Mouse (Mus musculus): ENCODE results near the gene Xcl1. TPM values are rescaled to one million over a fixed set of nuclear protein-coding genes. Genes with fewer than 3 reads are reported as not detected.
"Not testable (repeated sequence)": the region's sequence is repeated elsewhere in the genome, so short reads cannot be mapped to it uniquely, and the experiment has no call there.

Gene Xcl1
- not detected for total RNA-seq (2018; cell fraction: chromatin; rRNA removed)
- total RNA-seq (2018; cell fraction: cytosol; rRNA removed) = under 1 TPM in 2 of 26 experiments, not detected in 24; 0.38 to 0.43 TPM
- not detected for total RNA-seq (2018; cell fraction: nucleus; rRNA removed)
- polyA plus RNA-seq (2018) = not detected in 3 replicates

DNA sequence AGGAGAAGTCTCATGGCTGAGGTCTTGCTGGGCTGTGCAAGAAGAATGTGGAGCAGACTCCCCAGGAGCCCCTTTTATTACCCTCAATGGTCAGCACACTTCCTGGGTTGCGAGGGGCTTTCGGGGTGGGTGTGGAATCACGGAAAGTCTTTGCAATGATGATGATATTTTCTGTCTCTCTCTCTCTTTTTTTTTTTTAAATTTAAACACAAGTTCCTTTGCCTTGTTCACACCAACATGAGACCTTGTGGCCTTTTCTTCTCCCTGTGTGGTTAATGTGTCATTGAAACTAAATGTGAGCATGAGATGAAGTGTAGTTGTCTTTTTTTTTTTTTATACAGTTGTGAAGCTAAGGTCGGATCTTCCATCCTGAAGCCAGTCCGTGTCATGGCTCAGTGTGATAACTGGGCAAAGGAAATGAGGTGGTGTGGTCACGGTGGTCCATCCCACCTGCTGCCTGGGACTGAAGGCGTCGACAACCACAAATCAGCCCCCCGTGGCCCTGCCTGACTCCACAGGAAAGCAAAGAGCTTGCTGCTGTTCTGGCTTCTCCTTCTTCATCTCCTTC lies at the start of gene Xcl1:
TSS of gene Xcl1 (minus strand) at position 51 of the 568 bp plus-strand sequence.
- H3K36me3 ChIP-seq (ENCODE audit: inconsistent target) = no peaks in the 10 kb centered on the region
- H3K27ac ChIP-seq = no peak within 1 kb of the TSS
- 48% methylated on average over 9 of the region's 9 CpGs for WGBS (ENCODE audit: missing documents)
- no peaks in the 10 kb centered on the region for H3K79me2 ChIP-seq (ENCODE audit: inconsistent target)
- no peak within 1 kb of the TSS for H3K4me3 ChIP-seq (ENCODE audit: inconsistent target)

- not testable (repeated sequence) for H3K36me3 ChIP-seq (ENCODE audit: inconsistent target); H3K79me2 ChIP-seq (ENCODE audit: inconsistent target); H3K27ac ChIP-seq; H3K4me3 ChIP-seq (ENCODE audit: inconsistent target)
- 100% methylated on average over 6 of the region's 10 CpGs for WGBS (ENCODE audit: missing documents)
Measured at GRCm38 (mm10) chr1:164984681-164985080, 49.4 kb upstream of the Xcl1 start.

DNA sequence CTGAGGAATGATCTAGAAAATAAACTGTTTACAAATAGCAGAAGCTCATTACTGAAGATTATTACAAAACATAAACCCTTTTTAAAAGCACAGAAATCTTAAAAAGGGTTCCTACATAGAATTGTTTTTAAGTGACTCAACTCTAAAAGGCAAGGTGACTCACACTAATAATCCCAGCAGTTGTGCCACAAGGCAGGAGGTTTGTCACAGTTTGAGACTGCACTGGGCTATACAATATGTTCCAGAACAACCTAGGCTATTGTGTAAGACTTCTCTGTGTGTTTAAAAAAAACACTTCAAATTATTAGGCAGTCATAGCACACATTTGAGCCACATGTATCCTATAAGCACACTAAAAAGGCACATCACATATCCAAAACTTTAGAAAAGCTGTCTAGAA lies 42.0 kb upstream of the Xcl1 start:
- no peak overlapping the region for H3K4me3 ChIP-seq (ENCODE audit: inconsistent target)
- H3K27ac ChIP-seq = no peak overlapping the region
- no peaks in the 10 kb centered on the region for H3K79me2 ChIP-seq (ENCODE audit: inconsistent target)
- no peaks in the 10 kb centered on the region for H3K36me3 ChIP-seq (ENCODE audit: inconsistent target)

- 31% methylated on average over 7 of the region's 7 CpGs for WGBS (ENCODE audit: missing documents)
- no peak overlapping the region for H3K27ac ChIP-seq
- H3K36me3 ChIP-seq (ENCODE audit: inconsistent target) = no peaks in the 10 kb centered on the region
- no peak overlapping the region for H3K4me3 ChIP-seq (ENCODE audit: inconsistent target)
- H3K79me2 ChIP-seq (ENCODE audit: inconsistent target) = no peaks in the 10 kb centered on the region
Measured at GRCm38 (mm10) chr1:164975729-164976128, 40.4 kb upstream of the Xcl1 start.

GRCm38 (mm10) chr1:164975276-164975675 lies 39.9 kb upstream of the Xcl1 start:
- Histone ChIP-seq H3K79me2 (ENCODE audit: inconsistent target) (no peaks in the 10 kb centered on the region), H3K36me3 (ENCODE audit: inconsistent target) (no peaks in the 10 kb centered on the region)
- WGBS (ENCODE audit: missing documents) = 12% methylated on average over 3 of the region's 3 CpGs

GRCm38 (mm10) chr1:164973790-164974189 lies 38.5 kb upstream of the Xcl1 start:
- Histone ChIP-seq H3K27ac (no peak overlapping the region), H3K4me3 (ENCODE audit: inconsistent target) (no peak overlapping the region), H3K79me2 (ENCODE audit: inconsistent target) (no peaks in the 10 kb centered on the region), H3K36me3 (ENCODE audit: inconsistent target) (no peaks in the 10 kb centered on the region)
- WGBS (ENCODE audit: missing documents) = 80% methylated on average over 3 of the region's 3 CpGs

More at GRCm38 (mm10) chr1:164975276-164975675, 39.9 kb upstream of the Xcl1 start:
- Histone ChIP-seq H3K27ac (no peak overlapping the region), H3K4me3 (ENCODE audit: inconsistent target) (no peak overlapping the region)

DNA sequence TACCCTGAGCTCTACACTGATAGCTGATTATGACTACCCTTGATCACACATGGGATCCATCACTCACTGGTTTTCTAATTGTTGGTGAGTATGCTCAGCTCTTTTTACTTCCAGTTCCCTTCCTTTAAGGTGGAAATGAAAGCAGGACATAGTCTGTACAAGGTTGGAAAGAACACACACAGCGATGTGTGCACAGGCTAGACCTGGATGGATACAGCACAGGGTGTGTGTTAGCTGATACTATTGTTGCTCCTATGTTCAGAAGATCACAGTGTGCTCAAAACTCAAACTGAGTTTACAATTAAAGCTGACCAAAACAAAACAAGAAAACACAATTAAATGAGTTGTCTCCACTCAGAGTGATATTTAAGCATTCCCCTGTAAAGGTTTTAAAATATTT lies 38.0 kb upstream of the Xcl1 start:
- no peak overlapping the region for H3K4me3 ChIP-seq (ENCODE audit: inconsistent target)
- H3K36me3 ChIP-seq (ENCODE audit: inconsistent target) = no peaks in the 10 kb centered on the region
- H3K79me2 ChIP-seq (ENCODE audit: inconsistent target) = no peaks in the 10 kb centered on the region
- WGBS (ENCODE audit: missing documents) = 92% methylated on average over 1 of the region's 1 CpGs
- H3K27ac ChIP-seq = no peak overlapping the region

GRCm38 (mm10) chr1:164972744-164973143 lies 37.4 kb upstream of the Xcl1 start:
- H3K79me2 ChIP-seq (ENCODE audit: inconsistent target) = no peaks in the 10 kb centered on the region
- no peak overlapping the region for H3K4me3 ChIP-seq (ENCODE audit: inconsistent target)
- H3K36me3 ChIP-seq (ENCODE audit: inconsistent target) = no peaks in the 10 kb centered on the region
- no peak overlapping the region for H3K27ac ChIP-seq
- 85% methylated on average over 5 of the region's 5 CpGs for WGBS (ENCODE audit: missing documents)

DNA sequence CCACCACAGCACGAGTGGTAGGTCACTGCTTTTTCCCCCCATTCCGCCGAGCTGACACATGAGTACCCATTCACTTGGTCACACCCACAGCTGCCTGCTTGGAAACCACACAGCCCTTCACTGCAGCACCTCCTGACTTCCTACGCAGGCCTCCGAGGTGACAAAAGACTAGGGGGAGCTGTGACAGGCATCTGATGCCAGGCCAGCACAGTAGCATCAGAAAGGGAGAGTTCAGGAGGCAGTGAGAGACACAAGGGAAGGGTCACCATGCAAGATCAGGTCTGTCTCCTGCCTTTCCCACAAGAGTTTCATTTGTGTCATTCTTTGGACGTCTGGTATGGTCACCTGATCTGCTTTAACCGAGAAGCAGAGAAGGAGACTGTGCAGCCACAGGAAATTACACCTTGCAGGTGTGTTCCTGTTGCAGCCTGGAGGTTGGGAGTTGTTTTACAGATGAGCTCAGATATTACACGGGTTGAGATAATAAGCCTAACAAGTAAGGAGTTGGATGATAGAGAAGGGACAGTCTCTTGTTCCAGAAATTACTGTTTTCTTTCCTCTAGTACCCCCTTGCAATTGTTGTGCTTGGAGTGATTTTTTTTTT lies 30.9 kb upstream of the Xcl1 start:
- Histone ChIP-seq H3K79me2 (ENCODE audit: inconsistent target) (no peaks in the 10 kb centered on the region), H3K27ac (no peak overlapping the region), H3K36me3 (ENCODE audit: inconsistent target) (no peaks in the 10 kb centered on the region), H3K4me3 (ENCODE audit: inconsistent target) (no peak overlapping the region)
- 13% methylated on average over 8 of the region's 8 CpGs for WGBS (ENCODE audit: missing documents)

DNA sequence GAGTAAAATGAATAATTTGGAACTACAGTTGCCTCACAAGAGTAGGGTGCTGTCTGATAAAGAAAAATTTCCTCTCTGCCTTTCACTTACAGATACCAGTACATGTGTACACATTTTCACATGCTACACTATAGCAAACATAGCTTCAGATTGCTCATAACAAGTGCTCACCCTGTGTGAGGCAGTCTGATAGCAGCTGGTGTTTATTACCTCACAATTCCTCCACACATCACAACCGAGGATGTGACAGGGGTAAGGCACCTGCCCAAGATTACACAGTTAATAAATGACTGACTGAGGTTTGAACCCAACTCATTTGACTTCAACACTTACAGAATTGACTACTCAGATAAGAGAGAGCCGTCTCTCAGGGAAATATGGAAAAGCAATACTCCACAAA lies 25.3 kb upstream of the Xcl1 start:
- Histone ChIP-seq H3K36me3 (ENCODE audit: inconsistent target) (no peaks in the 10 kb centered on the region), H3K79me2 (ENCODE audit: inconsistent target) (no peaks in the 10 kb centered on the region), H3K27ac (no peak overlapping the region), H3K4me3 (ENCODE audit: inconsistent target) (no peak overlapping the region)
- WGBS (ENCODE audit: missing documents) = 34% methylated on average over 2 of the region's 2 CpGs

- Histone ChIP-seq H3K79me2 (ENCODE audit: inconsistent target) (no peaks in the 10 kb centered on the region), H3K27ac (no peak overlapping the region), H3K36me3 (ENCODE audit: inconsistent target) (no peaks in the 10 kb centered on the region), H3K4me3 (ENCODE audit: inconsistent target) (no peak overlapping the region)
- WGBS (ENCODE audit: missing documents) = 9% methylated on average over 11 of the region's 11 CpGs
Measured at GRCm38 (mm10) chr1:164959787-164960385, 24.6 kb upstream of the Xcl1 start.

GRCm38 (mm10) chr1:164959160-164959559 lies 23.8 kb upstream of the Xcl1 start:
- no peak overlapping the region for H3K27ac ChIP-seq
- no peaks in the 10 kb centered on the region for H3K36me3 ChIP-seq (ENCODE audit: inconsistent target)
- no peak overlapping the region for H3K4me3 ChIP-seq (ENCODE audit: inconsistent target)
- H3K79me2 ChIP-seq (ENCODE audit: inconsistent target) = no peaks in the 10 kb centered on the region
- WGBS (ENCODE audit: missing documents) = 37% methylated on average over 3 of the region's 3 CpGs

DNA sequence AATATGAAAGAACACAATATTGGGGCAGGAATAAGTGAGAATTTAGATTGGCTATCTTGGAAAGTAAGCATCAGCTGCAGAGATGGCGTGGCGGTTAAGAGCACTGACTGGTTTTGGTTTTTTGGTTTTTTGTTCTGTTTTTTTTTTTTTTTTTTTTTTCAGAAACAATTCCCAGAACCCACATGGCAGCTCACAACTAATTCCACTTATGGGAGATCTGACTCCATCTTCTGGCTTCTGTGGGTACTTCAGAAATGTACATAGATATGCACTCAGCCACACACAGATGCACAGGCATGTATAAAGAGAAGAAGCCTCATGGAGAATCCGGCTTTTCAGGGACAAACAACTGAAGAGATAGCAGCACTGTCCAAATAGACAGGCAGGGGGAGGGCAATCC lies 22.6 kb upstream of the Xcl1 start:
- WGBS (ENCODE audit: missing documents) = 85% methylated on average over 3 of the region's 3 CpGs
- Histone ChIP-seq H3K4me3 (ENCODE audit: inconsistent target) (no peak overlapping the region), H3K79me2 (ENCODE audit: inconsistent target) (no peaks in the 10 kb centered on the region), H3K27ac (no peak overlapping the region), H3K36me3 (ENCODE audit: inconsistent target) (no peaks in the 10 kb centered on the region)

DNA sequence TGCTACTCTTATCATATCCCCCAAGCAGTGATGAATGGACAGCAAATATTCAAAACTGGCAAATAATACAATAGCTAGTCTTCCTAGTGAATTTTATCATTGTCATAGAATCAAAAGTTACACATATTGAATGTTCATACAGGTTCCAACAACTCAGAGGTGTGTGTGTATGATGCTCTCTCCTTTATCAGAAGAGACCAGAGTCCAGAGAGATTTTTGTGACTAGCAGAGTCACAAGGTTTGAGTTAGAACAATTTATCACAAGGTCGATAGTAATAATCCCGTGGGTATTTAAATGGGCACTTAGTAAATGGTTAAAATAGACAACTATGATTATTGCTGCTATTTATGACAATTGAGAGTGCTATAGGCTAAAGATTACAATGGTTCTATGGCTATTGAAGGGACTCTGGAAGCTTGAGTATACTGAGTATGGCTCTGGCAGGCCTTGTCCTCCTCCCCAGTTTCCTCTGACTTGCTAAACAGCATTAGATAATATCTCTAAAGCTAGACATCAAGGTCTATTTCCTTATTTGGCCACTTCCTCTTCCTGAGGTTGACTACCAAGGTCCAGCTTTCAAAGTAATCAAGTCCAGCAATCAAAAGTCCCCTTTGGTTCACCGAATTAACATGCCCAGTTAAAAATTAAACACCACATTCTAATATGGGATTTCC lies 21.5 kb upstream of the Xcl1 start:
- no peak overlapping the region for H3K4me3 ChIP-seq (ENCODE audit: inconsistent target)
- whole genome bisulfite sequencing (ENCODE audit: missing documents) = 63% methylated on average over 3 of the region's 3 CpGs
- no peaks in the 10 kb centered on the region for H3K36me3 ChIP-seq (ENCODE audit: inconsistent target)
- H3K79me2 ChIP-seq (ENCODE audit: inconsistent target) = no peaks in the 10 kb centered on the region
- no peak overlapping the region for H3K27ac ChIP-seq

All from macrophage (primary cell).